Mouse (Mus musculus) CH12F3 (cell line): ENCODE results near the gene Ankub1.

Experiments
- in situ Hi-C: fragments of 300-500 bp; cut with MboI; formaldehyde crosslinking; loops from 2 replicates; pipeline ENCODE4 v1.14.3; 2020; ENCODE audit warnings: low sequenced_read_pairs

The Ankub1 gene

GRCm38 (mm10) chr3:57692719-57693118 lies at the start of gene Ankub1:
Gene Ankub1, minus strand, starts transcription at chr3:57692799.
- in situ Hi-C loops = no loop called here

- in situ Hi-C loops = no loop called here
Observed at GRCm38 (mm10) chr3:57739830-57740229, 47.2 kb upstream of the Ankub1 start.

- in situ Hi-C loops = no loop called here
Observed at GRCm38 (mm10) chr3:57736419-57737095, 44.0 kb upstream of the Ankub1 start.

GRCm38 (mm10) chr3:57735511-57736370 lies 43.1 kb upstream of the Ankub1 start, which contains the start of gene Rnf13:
Gene Rnf13, plus strand, starts transcription at chr3:57736062.
- in situ Hi-C loops = no loop called here

GRCm38 (mm10) chr3:57732206-57732915 lies 39.8 kb upstream of the Ankub1 start:
- in situ Hi-C loops = no loop called here

- in situ Hi-C loops = no loop called here
Observed at GRCm38 (mm10) chr3:57714151-57714550, 21.6 kb upstream of the Ankub1 start.

GRCm38 (mm10) chr3:57696779-57697178 lies 4.2 kb upstream of the Ankub1 start:
- in situ Hi-C loops = no loop called here

- in situ Hi-C loops = no loop called here
Observed at GRCm38 (mm10) chr3:57696249-57696648, 3.6 kb upstream of the Ankub1 start.

- in situ Hi-C loops = no loop called here
Observed at GRCm38 (mm10) chr3:57691772-57692171, 827 bp downstream of the Ankub1 start.

GRCm38 (mm10) chr3:57677786-57678185 lies 14.8 kb downstream of the Ankub1 start:
- in situ Hi-C loops = loop anchor here (10.0 kb wide), 1 partner anchor 127 kb away; no protein-coding TSS in a partner anchor

- in situ Hi-C loops = loop anchor here (10.0 kb wide), 1 partner anchor 131 kb away; no protein-coding TSS in a partner anchor
Observed at GRCm38 (mm10) chr3:57674075-57674474, 18.5 kb downstream of the Ankub1 start.

- in situ Hi-C loops = loop anchor here (10.0 kb wide), 1 partner anchor 131 kb away; no protein-coding TSS in a partner anchor
Observed at GRCm38 (mm10) chr3:57673586-57673985, 19.0 kb downstream of the Ankub1 start.

- in situ Hi-C loops = no loop called here
Observed at GRCm38 (mm10) chr3:57667054-57667723, 25.4 kb downstream of the Ankub1 start.

- in situ Hi-C loops = no loop called here
Observed at GRCm38 (mm10) chr3:57665880-57666279, 26.7 kb downstream of the Ankub1 start.

- in situ Hi-C loops = no loop called here
Observed at GRCm38 (mm10) chr3:57664682-57665081, 27.9 kb downstream of the Ankub1 start.

- in situ Hi-C loops = no loop called here
Observed at GRCm38 (mm10) chr3:57663731-57664130, 28.9 kb downstream of the Ankub1 start.

GRCm38 (mm10) chr3:57658608-57659007 lies 34.0 kb downstream of the Ankub1 start:
- in situ Hi-C loops = no loop called here

- in situ Hi-C loops = no loop called here
Observed at GRCm38 (mm10) chr3:57653646-57654045, 39.0 kb downstream of the Ankub1 start.

GRCm38 (mm10) chr3:57652485-57652884 lies 40.1 kb downstream of the Ankub1 start:
- in situ Hi-C loops = no loop called here

GRCm38 (mm10) chr3:57651865-57652259 lies 40.7 kb downstream of the Ankub1 start:
- in situ Hi-C loops = no loop called here
